Mouse (Mus musculus) lung, postnatal 25 days (tissue): ENCODE results near the gene Fam124b.

ENCODE experiments used
- DNase-seq: peaks from one replicate; pipeline ENCODE4 v3.0.0; 2022; ENCODE audit warnings: low spot score

Gene Fam124b

DNA sequence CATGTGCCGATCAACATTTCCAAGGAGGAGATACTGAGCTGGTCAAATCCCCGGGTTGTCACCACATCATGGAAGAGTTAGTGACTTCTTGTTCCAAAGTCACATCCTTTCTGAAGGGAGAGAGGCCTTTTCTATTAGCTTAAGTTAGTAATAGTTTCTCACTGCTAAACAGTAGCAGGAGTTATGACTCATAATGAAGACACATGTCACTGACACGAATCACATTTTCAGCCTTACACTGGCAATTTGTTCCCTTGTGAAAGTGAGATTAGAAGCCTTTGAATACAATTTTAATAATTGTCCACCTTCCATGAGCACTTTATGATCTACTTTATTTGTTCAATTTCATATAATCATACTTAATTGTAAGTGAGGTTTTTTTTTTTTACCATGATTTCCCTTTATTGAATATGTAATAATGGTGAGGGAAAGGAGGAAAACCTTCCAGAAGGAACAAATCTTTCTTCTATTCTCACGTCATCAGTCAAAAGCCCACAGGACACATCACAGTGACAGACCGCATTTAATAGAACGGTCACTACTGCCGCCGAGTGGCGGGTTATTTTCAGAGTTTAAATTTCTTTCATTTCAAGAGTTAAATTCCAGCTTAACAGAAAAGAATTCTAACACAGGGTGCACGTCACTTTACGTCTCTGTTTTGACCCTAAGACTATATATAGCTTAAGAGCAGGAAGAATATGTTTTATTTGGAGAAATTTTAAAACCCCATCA is 40.5 kb downstream of the Fam124b start:
- DNase-seq: no peak

DNA sequence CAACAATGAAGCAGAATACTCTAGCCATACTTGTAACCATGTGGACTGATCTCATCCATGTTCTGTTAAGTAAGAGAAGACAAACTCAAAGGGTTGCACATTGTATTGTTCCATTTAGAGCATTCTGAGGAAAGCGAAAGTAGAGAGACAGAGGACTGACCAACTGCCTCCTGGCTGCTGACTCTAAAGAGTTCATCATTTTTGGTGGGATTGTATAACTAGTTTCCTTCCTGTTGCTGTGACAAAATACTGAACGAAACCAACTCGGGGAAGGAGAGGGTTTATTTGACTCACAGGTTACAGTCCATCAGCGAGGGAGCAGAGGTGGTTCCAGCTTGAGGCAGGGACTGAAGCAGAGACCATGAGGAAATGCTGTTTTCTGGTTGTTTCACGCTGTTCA is 50.6 kb downstream of the Fam124b start:
- no peak for DNase-seq

DNA sequence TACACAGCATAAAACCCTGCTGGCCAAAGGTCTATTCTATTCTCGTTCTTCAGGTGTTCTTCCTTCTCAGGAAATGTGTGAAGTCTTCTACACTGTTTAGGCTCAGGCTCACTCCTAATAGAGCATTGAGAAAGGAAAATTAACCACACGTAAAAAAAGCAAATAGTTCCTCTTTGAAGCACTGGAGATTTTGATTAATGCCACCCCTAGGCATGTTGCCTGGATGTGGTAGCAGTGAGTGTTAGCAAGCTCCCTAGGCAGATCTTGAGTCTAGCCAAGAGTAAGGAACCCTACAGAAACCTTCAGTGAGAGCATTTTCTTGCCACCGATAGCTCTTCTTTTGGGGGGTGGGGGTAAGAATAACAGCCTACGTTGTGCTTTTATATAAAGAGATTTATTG is 51.7 kb downstream of the Fam124b start:
- DNase-seq: no peak

DNA sequence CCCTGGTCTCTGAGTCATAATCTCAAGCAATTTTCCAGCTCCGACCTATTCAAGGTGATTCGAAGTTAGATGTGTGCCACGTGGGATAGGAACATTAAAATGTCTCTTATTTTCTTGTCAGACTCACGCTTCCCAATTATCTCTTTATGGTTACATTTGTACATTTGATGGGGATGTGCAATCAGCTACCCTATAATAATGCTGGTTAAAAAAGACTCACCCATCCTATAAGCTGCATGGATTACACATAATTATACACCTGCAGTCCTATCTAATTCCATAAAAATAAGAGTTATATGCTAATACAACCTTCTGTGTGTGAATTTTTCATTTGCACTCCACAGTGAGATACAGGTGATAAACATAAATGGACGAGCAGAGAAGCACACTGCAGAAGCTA is 52.9 kb downstream of the Fam124b start:
- DNase-seq: no peak

DNA sequence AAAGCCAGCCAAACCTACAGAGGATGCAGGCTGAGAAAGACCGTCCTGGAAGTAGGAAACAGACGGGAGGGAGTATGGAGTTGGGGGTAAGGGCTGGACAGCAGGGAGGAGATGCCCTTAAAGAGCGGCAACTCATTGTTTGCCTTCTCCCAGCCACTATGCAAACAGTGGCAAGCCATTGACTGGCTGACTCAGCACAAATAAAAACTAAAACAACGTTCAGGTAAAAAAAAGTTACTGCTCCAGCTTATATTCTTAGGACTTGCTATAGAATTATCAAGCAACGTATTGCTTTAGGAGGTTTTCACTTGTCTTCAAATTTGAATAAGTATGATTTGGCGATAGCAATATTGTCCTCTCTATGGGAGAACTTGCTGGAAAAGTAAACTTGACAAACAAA is 55.3 kb downstream of the Fam124b start:
- DNase-seq: no peak

DNA sequence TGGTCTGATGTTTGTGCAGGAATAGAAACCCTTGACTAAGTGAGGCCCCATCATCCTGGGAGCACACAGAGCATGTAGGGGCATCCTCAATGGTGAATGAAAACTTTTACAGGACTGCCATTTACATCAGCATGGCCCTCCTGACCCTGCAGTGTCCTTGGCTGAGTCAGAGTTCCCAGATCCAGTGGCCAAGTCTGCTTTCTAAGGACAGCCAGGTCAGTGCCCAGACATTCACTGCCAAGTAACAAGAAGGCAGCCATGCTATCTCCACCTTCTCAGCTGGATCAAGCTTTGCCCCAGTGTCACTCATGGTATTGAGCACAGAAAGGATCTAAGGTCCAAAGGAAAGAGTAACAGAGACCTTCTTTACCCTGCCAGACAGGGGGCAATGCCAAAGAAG is 58.7 kb downstream of the Fam124b start:
- DNase-seq: no peak

DNA sequence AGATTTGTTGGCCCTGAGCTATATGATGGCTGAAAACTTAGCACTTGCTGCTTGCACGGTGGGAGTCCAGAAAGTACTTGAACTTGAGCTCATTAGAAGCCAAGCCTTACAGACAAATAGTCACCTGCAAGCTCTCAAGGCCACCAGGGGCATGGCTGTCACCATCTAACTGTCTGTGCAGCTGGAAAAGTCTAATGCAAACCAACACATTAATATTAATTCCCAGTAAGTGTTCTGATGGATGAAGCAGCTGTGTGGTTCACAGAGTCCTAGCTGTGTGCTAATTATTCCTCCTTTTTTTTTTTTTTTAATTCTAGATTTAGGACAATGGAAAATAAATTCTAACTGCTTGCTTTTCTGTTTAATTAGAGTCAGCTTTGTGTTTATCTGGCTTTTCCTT is 63.4 kb downstream of the Fam124b start:
- DNase-seq: no peak

DNA sequence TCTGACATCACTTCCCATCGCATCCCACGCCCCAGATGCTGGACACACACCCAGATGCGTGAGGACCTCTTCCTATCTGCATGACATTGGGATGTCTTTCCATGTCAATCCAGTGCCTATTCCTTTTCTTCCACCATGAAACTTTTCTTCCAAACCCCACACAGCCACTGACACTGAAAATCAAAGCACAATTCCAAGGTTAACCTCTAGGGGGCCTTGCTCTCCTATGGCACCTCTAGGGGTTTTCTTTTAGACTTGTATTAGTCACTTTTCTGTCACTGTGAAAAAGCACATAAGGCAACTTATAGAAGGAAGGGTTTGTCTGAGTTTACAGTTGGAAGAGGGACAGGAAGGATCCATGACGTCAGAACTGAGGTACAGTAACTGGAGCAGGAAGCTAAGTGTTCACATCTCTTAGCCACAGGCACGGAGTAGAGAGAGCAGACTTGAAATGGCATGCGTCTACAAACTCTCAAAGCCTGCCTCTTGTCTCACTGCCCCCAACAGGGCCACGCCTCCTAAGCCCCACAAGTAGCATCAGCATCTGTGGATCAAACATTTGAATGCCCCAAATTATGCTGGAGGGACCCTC is 65.1 kb downstream of the Fam124b start:
- DNase-seq: no peak

DNA sequence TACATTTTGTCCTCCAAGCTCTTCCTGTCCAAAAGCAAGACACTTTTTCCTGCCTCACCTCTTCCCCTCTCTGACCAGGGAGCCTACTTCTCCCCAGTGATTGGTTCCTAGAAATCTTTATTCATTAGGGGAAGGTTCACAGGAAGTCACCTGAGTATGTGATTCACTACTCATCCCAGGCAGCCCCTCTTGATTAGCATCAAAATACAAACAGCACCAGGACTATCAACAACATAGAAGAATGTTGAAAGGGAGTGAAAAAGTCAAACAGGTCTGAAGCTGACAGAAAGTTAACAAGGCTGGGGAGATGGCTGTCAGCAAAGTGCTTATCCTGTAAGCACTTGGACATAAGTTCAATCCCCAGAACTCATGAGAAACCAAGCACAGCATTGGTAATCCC is 67.6 kb downstream of the Fam124b start:
- no peak for DNase-seq
